Mouse (Mus musculus): ENCODE results near the gene Tarm1.

Tarm1 gene

DNA sequence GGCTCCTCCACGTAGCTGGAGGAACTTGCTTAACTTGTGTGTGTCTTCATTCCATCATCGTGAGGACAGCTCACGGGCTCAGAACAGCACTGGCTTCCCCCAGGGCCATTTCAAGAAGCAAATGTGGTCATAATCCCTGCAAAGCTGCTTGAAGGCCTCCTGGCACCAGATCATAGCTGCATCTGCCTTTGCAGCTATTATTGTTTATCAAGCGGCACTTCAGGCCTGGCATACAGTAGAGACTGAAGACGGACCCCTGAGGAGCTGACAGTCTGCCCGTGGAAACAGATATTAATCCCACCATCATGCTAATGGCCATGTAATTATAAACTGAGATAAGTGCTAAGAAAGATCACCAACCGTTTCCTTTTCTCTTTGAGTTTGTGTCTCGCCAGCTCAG lies 61.9 kb downstream of the Tarm1 start:
- DNase-seq (ENCODE audit: low spot score in 2 of 2): no peak

GRCm38 (mm10) chr7:3439984-3440383 lies 62.4 kb downstream of the Tarm1 start:
- DNase-seq (ENCODE audit: low spot score in 2 of 2): no peak

DNA sequence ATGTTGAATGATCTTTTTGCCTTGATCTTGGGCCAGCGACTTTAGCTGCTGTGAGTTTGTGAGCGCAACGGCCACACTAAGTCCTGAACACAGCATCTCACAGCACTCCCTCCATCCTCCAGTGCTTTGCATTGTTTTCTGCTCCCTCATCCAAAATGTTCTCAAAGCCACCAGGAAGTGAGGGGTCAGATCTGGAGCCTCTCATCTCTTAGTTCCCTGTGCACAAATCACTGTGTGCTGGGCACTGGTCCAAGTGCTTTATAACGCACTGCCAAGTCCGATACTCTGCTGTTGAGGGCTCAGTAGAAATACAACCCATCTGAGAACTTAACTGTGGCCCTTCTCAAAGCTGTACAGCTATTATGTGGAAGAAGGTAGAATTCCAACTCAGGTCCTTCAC lies 64.5 kb downstream of the Tarm1 start:
- DNase-seq (ENCODE audit: low spot score in 2 of 2): no peak

All from left cerebral cortex, adult 9 months (tissue).